Mouse (Mus musculus) hindbrain, postnatal 0 days (tissue): ENCODE results near the gene Olfr315. TPM values are rescaled to one million over a fixed set of nuclear protein-coding genes. Genes with fewer than 3 reads are reported as not detected.
"Not testable (repeated sequence)": the region's sequence is repeated elsewhere in the genome, so short reads cannot be mapped to it uniquely, and the experiment has no call there.

Experiments used
- ATAC-seq: fragments of 200-750 bp; cut with Nextera tagmentation; 2 replicates; pipeline ENCODE4 v1.8.0; 2017; ENCODE audit warnings: mild to moderate bottlenecking, moderate TSS enrichment, moderate library complexity
- DNase-seq: peaks from one replicate; pipeline ENCODE4 v3.0.0-alpha.2; 2015; ENCODE audit warnings: low spot score
- H3K27ac ChIP-seq: fragments of 300-500 bp; sonication (generic); 2 replicates; pipeline ENCODE4 v1.5.1; 2014; ENCODE audit warnings: mild to moderate bottlenecking
- H3K27me3 ChIP-seq: fragments of 300-500 bp; sonication (generic); 2 replicates; pipeline ENCODE4 v1.6.1; 2014; ENCODE audit warnings: low read length, mixed read lengths; ENCODE audit not compliant: insufficient read depth
- H3K36me3 ChIP-seq: fragments of 300-500 bp; sonication (generic); 2 replicates; pipeline ENCODE4 v1.6.1; 2014; ENCODE audit warnings: low read length, mixed read lengths; ENCODE audit not compliant: insufficient read depth
- H3K4me1 ChIP-seq: fragments of 300-500 bp; sonication (generic); 2 replicates; pipeline ENCODE4 v1.6.1; 2014; ENCODE audit warnings: antibody characterized with exemption, low read length, mixed read lengths; ENCODE audit not compliant: insufficient read depth
- H3K4me2 ChIP-seq: fragments of 300-500 bp; sonication (generic); 2 replicates; pipeline ENCODE4 v1.6.1; 2014; ENCODE audit warnings: low read depth, mild to moderate bottlenecking, low read length, moderate library complexity, mixed read lengths
- H3K4me3 ChIP-seq: fragments of 300-500 bp; sonication (generic); 2 replicates; pipeline ENCODE4 v1.5.1; 2014; ENCODE audit warnings: low read length
- H3K9ac ChIP-seq: fragments of 300-500 bp; sonication (generic); replicated peaks from 2 replicates; pipeline ENCODE4 v1.6.1; 2014; ENCODE audit warnings: mild to moderate bottlenecking, low read length, moderate library complexity, mixed read lengths
- H3K9me3 ChIP-seq: fragments of 300-500 bp; sonication (generic); 2 replicates; pipeline ENCODE4 v1.6.1; 2016; ENCODE audit warnings: low read length, mixed read lengths
- CTCF ChIP-seq: IDR thresholded peaks from 2 replicates; pipeline ENCODE4 v1.5.1; 2016; ENCODE audit warnings: antibody characterized with exemption, control low read depth, low read depth
- WGBS: fragments of 180-500 bp; shearing (Covaris S2); extraction: QIAGEN DNeasy Blood & Tissue Kit; methylation state at CpG from one replicate; pipeline ENCODE4 v1.1.7; 2014; 5-methylcytosine and 5-hydroxymethylcytosine counted together
- polyA plus RNA-seq: library from polyadenylated mRNA; unstranded; fragments of >200 nt; fragmentation: Nextera tagmentation; extraction: Ambion mirVana; gene quantifications from 2 replicates; pipeline ENCODE4 v1.2.1, GENCODE M21; 2015
- total RNA-seq: library from RNA; depleted of rRNA; stranded (reverse); fragments of >200 nt; gene quantifications from 2 replicates; pipeline ENCODE4 v1.2.3, GENCODE M21; 2014; rRNA removed

Gene Olfr315
- total and polyA plus RNA-seq, 2 experiments from 2014 or later, result not detected

DNA sequence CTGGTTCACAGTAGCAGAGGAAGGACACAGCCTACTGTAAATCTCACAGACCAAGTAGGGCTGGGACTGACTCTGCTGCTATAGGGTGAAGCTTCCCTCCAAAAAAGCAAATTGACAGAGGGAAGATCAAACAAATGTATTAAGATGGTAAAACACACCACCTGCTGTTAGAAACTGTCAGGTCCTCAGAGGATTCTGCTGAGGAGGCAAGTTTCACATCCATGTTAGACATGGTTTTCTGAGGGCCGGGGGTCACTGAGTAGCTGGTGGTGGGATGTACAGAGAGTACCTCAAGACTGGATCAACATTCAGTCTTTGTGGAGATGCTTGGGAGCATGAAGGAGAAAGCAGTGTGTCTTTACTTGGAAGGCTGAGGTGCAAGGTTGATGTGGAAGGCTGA, 42.7 kb downstream of the Olfr315 start:
- H3K27ac ChIP-seq, result no peak overlapping the region
- no peaks in the 10 kb centered on the region for H3K27me3 ChIP-seq
- 81% methylated on average over 1 of the region's 1 CpGs for WGBS
- TF ChIP-seq CTCF, result no peak
- H3K9me3 ChIP-seq, result no peaks in the 10 kb centered on the region
- DNase-seq (no peak), ATAC-seq (no peak)
- no peak overlapping the region for H3K4me2 ChIP-seq
- H3K4me1 ChIP-seq, result no peaks in the 10 kb centered on the region
- H3K36me3 ChIP-seq, result no peaks in the 10 kb centered on the region
- H3K4me3 ChIP-seq, result no peak overlapping the region
- no peak overlapping the region for H3K9ac ChIP-seq

- DNase-seq, H3K4me1 ChIP-seq, H3K27me3 ChIP-seq, H3K36me3 ChIP-seq, H3K27ac ChIP-seq, H3K4me3 ChIP-seq, H3K9ac ChIP-seq, H3K9me3 ChIP-seq, ATAC-seq, H3K4me2 ChIP-seq: not testable (repeated sequence)
These were observed 55.9 kb downstream of the Olfr315 start, which contains the start of gene Olfr312 for GRCm38 (mm10) chr11:58828937-58829336. Gene Olfr312, plus strand, starts transcription at chr11:58829237.

GRCm38 (mm10) chr11:58829764-58830163, 56.8 kb downstream of the Olfr315 start:
- no peak for DNase-seq
- WGBS, result 79% methylated on average over 3 of the region's 3 CpGs
- no peaks in the 10 kb centered on the region for H3K9me3 ChIP-seq
- no peaks in the 10 kb centered on the region for H3K4me1 ChIP-seq
- no peak overlapping the region for H3K27ac ChIP-seq
- H3K4me3 ChIP-seq, result no peak overlapping the region
- H3K27me3 ChIP-seq, result no peaks in the 10 kb centered on the region
- ATAC-seq, result no peak
- no peak for TF ChIP-seq CTCF
- H3K36me3 ChIP-seq, result no peaks in the 10 kb centered on the region
- no peak overlapping the region for H3K4me2 ChIP-seq
- H3K9ac ChIP-seq, result no peak overlapping the region

Other genes with a start within 250 kb of the Olfr315 start
- gene Olfr330, start 238.4 kb upstream of the Olfr315 start, total RNA-seq, result not detected in 2 replicates
- gene Olfr330, start 238.4 kb upstream of the Olfr315 start, polyA plus RNA-seq, result 0.15 TPM in 1 of 2 replicates, not detected in the other
- gene Olfr329-ps, start 226.8 kb upstream of the Olfr315 start, total RNA-seq, result not detected in 2 replicates
- 0.11 TPM in 1 of 2 replicates, not detected in the other for gene Olfr329-ps, start 226.8 kb upstream of the Olfr315 start, polyA plus RNA-seq
- gene Olfr328, start 217.6 kb upstream of the Olfr315 start, total RNA-seq, result not detected in 2 replicates
- not detected in 2 replicates for gene Olfr328, start 217.6 kb upstream of the Olfr315 start, polyA plus RNA-seq
- not detected in 2 replicates for gene Olfr224, start 202.6 kb upstream of the Olfr315 start, total RNA-seq
- 0.08 TPM in 1 of 2 replicates, not detected in the other for gene Olfr224, start 202.6 kb upstream of the Olfr315 start, polyA plus RNA-seq
- not detected in 2 replicates for gene Olfr325, start 195.5 kb upstream of the Olfr315 start, total RNA-seq
- gene Olfr325, start 195.5 kb upstream of the Olfr315 start, polyA plus RNA-seq, result not detected in 2 replicates
- 0.26 and 0.54 TPM in 2 replicates for gene Olfr324, start 178.1 kb upstream of the Olfr315 start, total RNA-seq
- gene Olfr324, start 178.1 kb upstream of the Olfr315 start, polyA plus RNA-seq, result 0.05 and 0.13 TPM in 2 replicates
- not detected in 2 replicates for gene 2210407C18Rik, start 157.1 kb upstream of the Olfr315 start, total RNA-seq
- gene 2210407C18Rik, start 157.1 kb upstream of the Olfr315 start, polyA plus RNA-seq, result not detected in 2 replicates
- not detected in 2 replicates for gene Olfr323, start 142.7 kb upstream of the Olfr315 start, total RNA-seq
- not detected in 2 replicates for gene Olfr323, start 142.7 kb upstream of the Olfr315 start, polyA plus RNA-seq
- gene Trim58, start 132.7 kb upstream of the Olfr315 start, total RNA-seq, result 0.10 TPM in 1 of 2 replicates, not detected in the other
- gene Trim58, start 132.7 kb upstream of the Olfr315 start, polyA plus RNA-seq, result 0.10 and 0.31 TPM in 2 replicates
- 0.07 and 0.16 TPM in 2 replicates for gene Olfr322, start 114.4 kb upstream of the Olfr315 start, total RNA-seq
- not detected in 2 replicates for gene Olfr322, start 114.4 kb upstream of the Olfr315 start, polyA plus RNA-seq
- gene Olfr320, start 92.1 kb upstream of the Olfr315 start, total RNA-seq, result not detected in 2 replicates
- not detected in 2 replicates for gene Olfr320, start 92.1 kb upstream of the Olfr315 start, polyA plus RNA-seq
- not detected in 2 replicates for gene Olfr319, start 74.0 kb upstream of the Olfr315 start, total RNA-seq
- not detected in 2 replicates for gene Olfr319, start 74.0 kb upstream of the Olfr315 start, polyA plus RNA-seq
- gene Olfr318, start 49.2 kb upstream of the Olfr315 start, total RNA-seq, result not detected in 2 replicates
- gene Olfr318, start 49.2 kb upstream of the Olfr315 start, polyA plus RNA-seq, result not detected in 2 replicates
- gene Olfr317, start 34.0 kb upstream of the Olfr315 start, total RNA-seq, result 1.7 and 2.3 TPM in 2 replicates
- gene Olfr317, start 34.0 kb upstream of the Olfr315 start, polyA plus RNA-seq, result 0.08 and 0.18 TPM in 2 replicates
- gene Olfr316, start 20.5 kb upstream of the Olfr315 start, total RNA-seq, result not detected in 2 replicates
- gene Olfr316, start 20.5 kb upstream of the Olfr315 start, polyA plus RNA-seq, result not detected in 2 replicates
- gene Olfr314, start 9.8 kb downstream of the Olfr315 start, total RNA-seq, result not detected in 2 replicates
- gene Olfr314, start 9.8 kb downstream of the Olfr315 start, polyA plus RNA-seq, result not detected in 2 replicates
- 4.7 and 5.9 TPM in 2 replicates for gene Fam183b, start 28.8 kb downstream of the Olfr315 start, total RNA-seq
- 11.1 and 15.0 TPM in 2 replicates for gene Fam183b, start 28.8 kb downstream of the Olfr315 start, polyA plus RNA-seq
- not detected in 2 replicates for gene Olfr313, start 41.8 kb downstream of the Olfr315 start, total RNA-seq
- gene Olfr313, start 41.8 kb downstream of the Olfr315 start, polyA plus RNA-seq, result not detected in 2 replicates
- not detected in 2 replicates for gene Olfr312, start 56.0 kb downstream of the Olfr315 start, total RNA-seq
- not detected in 2 replicates for gene Olfr312, start 56.0 kb downstream of the Olfr315 start, polyA plus RNA-seq
- gene Olfr311, start 66.1 kb downstream of the Olfr315 start, total RNA-seq, result not detected in 2 replicates
- not detected in 2 replicates for gene Olfr311, start 66.1 kb downstream of the Olfr315 start, polyA plus RNA-seq
- gene Gm12258, start 74.0 kb downstream of the Olfr315 start, total RNA-seq, result 13.3 and 16.4 TPM in 2 replicates
- 7.9 and 9.9 TPM in 2 replicates for gene Gm12258, start 74.0 kb downstream of the Olfr315 start, polyA plus RNA-seq
- 6.9 and 8.7 TPM in 2 replicates for gene 2810021J22Rik, start 94.0 kb downstream of the Olfr315 start, total RNA-seq
- gene 2810021J22Rik, start 94.0 kb downstream of the Olfr315 start, polyA plus RNA-seq, result 5.4 and 7.7 TPM in 2 replicates
- 7.1 and 7.2 TPM in 2 replicates for gene Zfp39, start 131.0 kb downstream of the Olfr315 start, total RNA-seq
- gene Zfp39, start 131.0 kb downstream of the Olfr315 start, polyA plus RNA-seq, result 4.2 and 4.7 TPM in 2 replicates
- gene Btnl10, start 144.7 kb downstream of the Olfr315 start, total RNA-seq, result not detected in 2 replicates
- 0.04 TPM in 1 of 2 replicates, not detected in the other for gene Btnl10, start 144.7 kb downstream of the Olfr315 start, polyA plus RNA-seq
- 975 and 1,069 TPM in 2 replicates for gene Rnf187, start 165.7 kb downstream of the Olfr315 start, total RNA-seq
- 649 and 670 TPM in 2 replicates for gene Rnf187, start 165.7 kb downstream of the Olfr315 start, polyA plus RNA-seq
- 625 and 1,276 TPM in 2 replicates for gene Hist3h2ba, start 175.7 kb downstream of the Olfr315 start, total RNA-seq
- gene Hist3h2ba, start 175.7 kb downstream of the Olfr315 start, polyA plus RNA-seq, result 103 and 109 TPM in 2 replicates
- 218 and 236 TPM in 2 replicates for gene Hist3h2a, start 181.5 kb downstream of the Olfr315 start, total RNA-seq
- 49.6 and 53.3 TPM in 2 replicates for gene Hist3h2a, start 181.5 kb downstream of the Olfr315 start, polyA plus RNA-seq
- gene Trim17, start 181.5 kb downstream of the Olfr315 start, total RNA-seq, result 2.8 and 4.3 TPM in 2 replicates
- 0.55 and 0.74 TPM in 2 replicates for gene Trim17, start 181.5 kb downstream of the Olfr315 start, polyA plus RNA-seq
- 31.7 and 31.8 TPM in 2 replicates for gene Trim11, start 204.9 kb downstream of the Olfr315 start, total RNA-seq
- gene Trim11, start 204.9 kb downstream of the Olfr315 start, polyA plus RNA-seq, result 14.1 and 15.9 TPM in 2 replicates